Mouse (Mus musculus) CH12.LX (cell line): ENCODE measurements around the gene Itga9. TPM values are rescaled to one million over a fixed set of nuclear protein-coding genes. Genes with fewer than 3 reads are reported as not detected.

ENCODE experiments used
- DNase-seq: peaks from one replicate; pipeline ENCODE4 v3.0.0-alpha.2; 2013; ENCODE audit errors: extremely low read depth
- H3K27ac ChIP-seq: 2 replicates; pipeline ENCODE4 v1.5.1; 2012; ENCODE audit warnings: low read depth, mild to moderate bottlenecking, control low read depth, moderate library complexity; ENCODE audit not compliant: insufficient read depth
- H3K27me3 ChIP-seq: replicated peaks from 2 replicates; pipeline ENCODE3; 2012; ENCODE audit warnings: inconsistent platforms
- H3K36me3 ChIP-seq, 2 experiments: replicated peaks in 1 of 2; 2 replicates each; pipeline versions ENCODE3 to v1.6.1; 2012; ENCODE audit warnings: inconsistent platforms in 1 of 2, low read length in 1 of 2, mild to moderate bottlenecking in 1 of 2, mixed read lengths in 1 of 2, moderate library complexity in 1 of 2; ENCODE audit not compliant: control insufficient read depth in 1 of 2, insufficient read depth in 1 of 2
- H3K4me1 ChIP-seq, 2 experiments: 2 replicates each; pipeline ENCODE4 v1.6.1; 2012; ENCODE audit warnings: inconsistent platforms in 1 of 2, moderate library complexity in 1 of 2; ENCODE audit not compliant: insufficient read depth in 2 of 2, control insufficient read depth in 1 of 2
- H3K4me2 ChIP-seq: 2 replicates; pipeline ENCODE4 v1.6.1; 2012; ENCODE audit warnings: low read depth, mild to moderate bottlenecking, control low read depth; ENCODE audit not compliant: poor library complexity, insufficient read depth, severe bottlenecking
- H3K4me3 ChIP-seq, 3 experiments: fragments of 150-350 bp in 1 of 3; sonication (generic) in 1 of 3; replicated peaks in 1 of 3; 2 replicates each; pipeline versions ENCODE3 to v1.5.1; 2011 to 2012; ENCODE audit warnings: low read depth in 2 of 3, low read length in 2 of 3, mild to moderate bottlenecking in 2 of 3, moderate library complexity in 2 of 3, control low read depth in 1 of 3, improper control_type of control experiment in 1 of 3, inconsistent platforms in 1 of 3, mixed read lengths in 1 of 3; ENCODE audit not compliant: poor library complexity in 1 of 3
- H3K79me2 ChIP-seq: replicated peaks from 2 replicates; pipeline ENCODE4 v1.6.1; 2012; ENCODE audit warnings: mild to moderate bottlenecking, moderate library complexity; ENCODE audit not compliant: control insufficient read depth, poor library complexity, insufficient read depth, severe bottlenecking; ENCODE audit errors: extremely low read depth
- H3K9ac ChIP-seq: 2 replicates; pipeline ENCODE4 v1.6.1; 2012; ENCODE audit warnings: low read depth, mild to moderate bottlenecking, control low read depth, moderate library complexity; ENCODE audit not compliant: insufficient read depth
- H3K9me3 ChIP-seq: replicated peaks from 2 replicates; pipeline ENCODE3; 2012; ENCODE audit warnings: low read length, inconsistent platforms, mixed read lengths
- CHD1 ChIP-seq: IDR thresholded peaks from 2 replicates; pipeline ENCODE4 v1.6.1; 2012; ENCODE audit warnings: low read depth, low read length, improper control_type of control experiment, inconsistent platforms
- CHD2 ChIP-seq: IDR thresholded peaks from 2 replicates; pipeline ENCODE4 v1.6.1; 2011; ENCODE audit warnings: low read length, improper control_type of control experiment
- CTCF ChIP-seq, 2 experiments: IDR thresholded peaks in 1 of 2; conservative IDR thresholded peaks in 1 of 2; 2 replicates each; pipeline ENCODE4 v1.5.1; 2011 to 2012; ENCODE audit warnings: low read depth in 2 of 2, low read length in 2 of 2, improper control_type of control experiment in 1 of 2, inconsistent platforms in 1 of 2, mild to moderate bottlenecking in 1 of 2, moderate library complexity in 1 of 2
- ETS1 ChIP-seq: conservative IDR thresholded peaks from 2 replicates; pipeline ENCODE4 v1.6.1; 2012; ENCODE audit warnings: low read depth, mild to moderate bottlenecking, inconsistent platforms, low read length, improper control_type of control experiment, moderate library complexity
- IRF4 ChIP-seq: IDR thresholded peaks from 2 replicates; pipeline ENCODE4 v1.6.1; 2014; ENCODE audit warnings: low read depth, mild to moderate bottlenecking, inconsistent platforms, low read length, improper control_type of control experiment
- JUN ChIP-seq: IDR thresholded peaks from 2 replicates; pipeline ENCODE4 v1.6.1; 2011; ENCODE audit warnings: low read depth, mild to moderate bottlenecking, low read length, improper control_type of control experiment, moderate library complexity; ENCODE audit not compliant: insufficient read depth
- JUND ChIP-seq: conservative IDR thresholded peaks from 2 replicates; pipeline ENCODE4 v1.6.1; 2011; ENCODE audit warnings: low read depth, low read length, improper control_type of control experiment
- MAFK ChIP-seq: IDR thresholded peaks from 2 replicates; pipeline ENCODE4 v1.6.1; 2011; ENCODE audit warnings: low read length, improper control_type of control experiment; ENCODE audit not compliant: insufficient replicate concordance
- MAX ChIP-seq: IDR thresholded peaks from 2 replicates; pipeline ENCODE4 v1.6.1; 2011; ENCODE audit warnings: low read length, improper control_type of control experiment
- MAZ ChIP-seq: IDR thresholded peaks from 2 replicates; pipeline ENCODE4 v1.6.1; 2012; ENCODE audit warnings: low read depth, mild to moderate bottlenecking, inconsistent platforms, low read length, improper control_type of control experiment, moderate library complexity
- MEF2A ChIP-seq: IDR thresholded peaks from 2 replicates; pipeline ENCODE4 v1.6.1; 2014; ENCODE audit warnings: low read depth, mild to moderate bottlenecking, inconsistent platforms, low read length, improper control_type of control experiment, borderline replicate concordance
- MYC ChIP-seq: IDR thresholded peaks from 2 replicates; pipeline ENCODE4 v1.6.1; 2011; ENCODE audit warnings: low read depth, mild to moderate bottlenecking, improper control_type of control experiment, low read length
- NELFE ChIP-seq: IDR thresholded peaks from 2 replicates; pipeline ENCODE4 v1.6.1; 2011; ENCODE audit warnings: low read depth, low read length, improper control_type of control experiment
- NRF1 ChIP-seq: IDR thresholded peaks from 2 replicates; pipeline ENCODE4 v1.6.1; 2014; ENCODE audit warnings: low read depth, mild to moderate bottlenecking, inconsistent platforms, low read length, improper control_type of control experiment, moderate library complexity
- POLR2A ChIP-seq: IDR thresholded peaks from 2 replicates; pipeline ENCODE4 v1.6.1; 2011; ENCODE audit warnings: low read depth, mild to moderate bottlenecking, improper control_type of control experiment, low read length
- POLR2AphosphoS2 ChIP-seq: IDR thresholded peaks from 2 replicates; pipeline ENCODE4 v1.6.1; 2011; ENCODE audit warnings: low read depth, low read length, improper control_type of control experiment
- RAD21 ChIP-seq: IDR thresholded peaks from 2 replicates; pipeline ENCODE4 v1.6.1; 2011; ENCODE audit warnings: low read depth, mild to moderate bottlenecking, low read length, improper control_type of control experiment, moderate library complexity
- RCOR1 ChIP-seq: conservative IDR thresholded peaks from 2 replicates; pipeline ENCODE4 v1.6.1; 2012; ENCODE audit warnings: low read depth, mild to moderate bottlenecking, inconsistent platforms, low read length, improper control_type of control experiment
- SMC3 ChIP-seq: IDR thresholded peaks from 2 replicates; pipeline ENCODE4 v1.6.1; 2011; ENCODE audit warnings: low read depth, low read length, improper control_type of control experiment
- TCF12 ChIP-seq: IDR thresholded peaks from 2 replicates; pipeline ENCODE4 v1.6.1; 2014; ENCODE audit warnings: low read depth, mild to moderate bottlenecking, inconsistent platforms, low read length, improper control_type of control experiment
- UBTF ChIP-seq: IDR thresholded peaks from 2 replicates; pipeline ENCODE4 v1.6.1; 2012; ENCODE audit warnings: low read depth, mild to moderate bottlenecking, inconsistent platforms, low read length, improper control_type of control experiment, moderate library complexity
- USF1 ChIP-seq: IDR thresholded peaks from 2 replicates; pipeline ENCODE4 v1.6.1; 2014; ENCODE audit warnings: low read depth, mild to moderate bottlenecking, inconsistent platforms, low read length, improper control_type of control experiment
- USF2 ChIP-seq: conservative IDR thresholded peaks from 2 replicates; pipeline ENCODE4 v1.6.1; 2011; ENCODE audit warnings: low read depth, low read length, improper control_type of control experiment
- ZNF384 ChIP-seq: IDR thresholded peaks from 2 replicates; pipeline ENCODE4 v1.6.1; 2012; ENCODE audit warnings: low read depth, low read length, improper control_type of control experiment, inconsistent platforms
- dilution Hi-C: fragments of 300-500 bp; cut with MboI; formaldehyde crosslinking; loops from 2 replicates; pipeline ENCODE4 v1.14.3; 2020; ENCODE audit warnings: low sequenced_read_pairs; ENCODE audit not compliant: extremely low pct_unique_long_range_greater_than_20kb, extremely low pct_ligation_motif_present
- in situ Hi-C: fragments of 300-500 bp; cut with MboI; formaldehyde crosslinking; loops from 3 replicates; pipeline ENCODE4 v1.14.3; 2019; ENCODE audit warnings: low sequenced_read_pairs, low pct_ligation_motif_present, low pct_unique_long_range_greater_than_20kb, mixed read lengths
- polyA plus RNA-seq: library from polyadenylated mRNA; unstranded; fragments of >175 nt; gene quantifications from 2 replicates; pipeline ENCODE4 v1.2.1, GENCODE M21; 2012; ENCODE audit warnings: low read depth; ENCODE audit not compliant: insufficient read length
- total RNA-seq, 2 experiments: library from RNA; depleted of rRNA; stranded (reverse); fragments of 300-350 nt in 1 of 2; fragments of >200 nt in 1 of 2; gene quantifications; 2 replicates each; pipeline ENCODE4 v1.2.3; 2012 to 2014

The Itga9 gene
- total and polyA plus RNA-seq, 3 experiments, result 0.19 TPM; not detected in 2

GRCm38 (mm10) chr9:118907934-118908620, 301.6 kb downstream of the Itga9 start:
- Histone ChIP-seq H3K9ac (no peak overlapping the region), H3K4me3 (no peak overlapping the region), H3K79me2 (no peaks in the 10 kb centered on the region), H3K27ac (no peak overlapping the region), H3K4me1 (no peaks in the 10 kb centered on the region), H3K4me2 (no peak overlapping the region), H3K27me3 (peaks cover 59% of the 10 kb centered on the region), H3K36me3 (no peaks in the 10 kb centered on the region), H3K9me3 (no peaks in the 10 kb centered on the region)
- peak; percentile 62 for DNase-seq
- in situ Hi-C loops (loop anchor here (25.0 kb wide), 1 partner anchor 321 kb away; no protein-coding TSS in a partner anchor), dilution Hi-C loops (no loop called here)
- TF ChIP-seq CHD2 (no peak), CTCF (conservative IDR thresholded peaks at IDR 0.05 in 1 of 2, IDR thresholded peaks at IDR 0.05 in 1 of 2; ENCODE audit: low read depth in 2 of 2, low read length in 2 of 2) (peak; percentile 74 to 92), ETS1 (no peak), CHD1 (no peak), RAD21 (peak; percentile 44), POLR2AphosphoS2 (no peak), MAZ (no peak), POLR2A (no peak), NELFE (no peak), UBTF (no peak), MYC (no peak), MAX (no peak), NRF1 (no peak), MAFK (no peak), TCF12 (no peak), USF1 (no peak), SMC3 (peak; percentile 72), RCOR1 (no peak), MEF2A (no peak), JUND (no peak), IRF4 (no peak), JUN (no peak), ZNF384 (no peak), USF2 (no peak)
